Comparison of ENCODE assay signal across 12 mouse cellular contexts in the genomic region with DNA sequence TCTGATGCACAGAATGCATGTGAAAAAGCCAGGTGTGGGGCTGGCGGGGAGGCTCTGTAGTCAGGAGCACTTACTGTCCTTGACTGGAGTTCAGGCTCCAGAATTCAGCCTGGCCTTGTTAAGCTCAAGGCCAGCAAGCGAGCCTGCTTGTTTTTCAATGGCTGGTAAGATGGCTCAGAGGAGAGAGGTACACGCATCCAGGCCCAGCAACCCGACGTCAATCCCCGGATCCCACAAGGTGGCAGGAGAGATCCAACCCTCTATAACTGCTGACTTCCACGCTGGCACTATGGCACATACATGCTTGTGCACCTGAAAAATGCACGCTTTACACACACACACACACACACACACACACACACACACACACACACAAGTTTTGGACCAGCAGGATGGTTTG. TPM values are rescaled to one million over a fixed set of nuclear protein-coding genes. Genes with fewer than 3 reads are reported as not detected.
A peak's percentile ranks its signal among the peaks of the same experiment; 100 is the strongest.
DNase-seq lines count a peak whose midpoint lies in the region; ATAC-seq lines count a peak whose summit lies in the region.
"Had no signal": no experiment of that assay in that cellular context is flagged by ENCODE, and none has a peak within 500 bp of the region (broad histone marks: within the 10 kb centered on the region; RNA-seq: fewer than 3 reads in every experiment).

No protein-coding gene starts in this region.

- no peak overlapping the region for H3K27ac ChIP-seq in midbrain, embryonic 14.5 days (replicated peaks; ENCODE audit: low read depth, low read length)
- H3K27ac ChIP-seq in midbrain, embryonic 10.5 days (replicated peaks) = no peak overlapping the region
- no peak overlapping the region for H3K27ac ChIP-seq in intestine, embryonic 16.5 days (ENCODE audit: low read length)
- H3K27ac ChIP-seq in hindbrain, embryonic 14.5 days = no peak overlapping the region

- H3K9me3 ChIP-seq in midbrain, embryonic 14.5 days (ENCODE audit: control insufficient read depth, low read length) = no peaks in the 10 kb centered on the region
- H3K9me3 ChIP-seq in midbrain, embryonic 10.5 days (replicated peaks) = no peaks in the 10 kb centered on the region
- H3K9me3 ChIP-seq in intestine, embryonic 16.5 days (ENCODE audit: control insufficient read depth, low read length) = no peaks in the 10 kb centered on the region
- no peaks in the 10 kb centered on the region for H3K9me3 ChIP-seq in hindbrain, embryonic 14.5 days (ENCODE audit: control insufficient read depth, low read length)

- H3K4me2 ChIP-seq in midbrain, embryonic 14.5 days (ENCODE audit: low read length) = no peak overlapping the region
- no peak overlapping the region for H3K4me2 ChIP-seq in intestine, embryonic 16.5 days (ENCODE audit: low read depth, low read length)
- no peak overlapping the region for H3K4me2 ChIP-seq in hindbrain, embryonic 14.5 days (replicated peaks)

- DNase-seq in frontal cortex, postnatal 10 days (ENCODE audit: low spot score in 2 of 2) = no peak
- DNase-seq in midbrain, embryonic 14.5 days = peak; percentile 36
- DNase-seq in midbrain, embryonic 10.5 days (ENCODE audit: low spot score) = no peak
- DNase-seq in adrenal gland, adult 8-10 months = peak; percentile 30
- DNase-seq in spleen, adult 18-20 months = no peak
- no peak for DNase-seq in hindbrain, embryonic 14.5 days (ENCODE audit: low spot score)
- DNase-seq: kidney, adult 9 months; lung, postnatal 4 days had no signal

- H3K4me1 ChIP-seq in midbrain, embryonic 14.5 days (ENCODE audit: control insufficient read depth, insufficient read depth, low read length) = no peaks in the 10 kb centered on the region
- no peaks in the 10 kb centered on the region for H3K4me1 ChIP-seq in midbrain, embryonic 10.5 days
- no peaks in the 10 kb centered on the region for H3K4me1 ChIP-seq in intestine, embryonic 16.5 days (ENCODE audit: control insufficient read depth, insufficient read depth, low read length)
- no peaks in the 10 kb centered on the region for H3K4me1 ChIP-seq in hindbrain, embryonic 14.5 days (replicated peaks; ENCODE audit: control insufficient read depth, insufficient read depth, low read length)

- peak; percentile 38; the same call in 1 of the 2 replicates for ATAC-seq in frontal cortex, adult (ENCODE audit: low TSS enrichment)
- no peak for ATAC-seq in midbrain, embryonic 14.5 days (ENCODE audit: low FRiP score, low TSS enrichment)
- peak; percentile 40; the same call in 1 of the 2 replicates for ATAC-seq in intestine, embryonic 16.5 days
- ATAC-seq in hindbrain, embryonic 14.5 days (ENCODE audit: low FRiP score) = no peak
- ATAC-seq: Patski had no signal

- 49% methylated on average over 8 of the region's 8 CpGs for WGBS in midbrain, embryonic 14.5 days
- WGBS in midbrain, embryonic 10.5 days = 51% methylated on average over 8 of the region's 8 CpGs
- WGBS in intestine, embryonic 16.5 days = 54% methylated on average over 8 of the region's 8 CpGs
- 50% methylated on average over 8 of the region's 8 CpGs for whole genome bisulfite sequencing in hindbrain, embryonic 14.5 days

- H3K27me3 ChIP-seq in midbrain, embryonic 14.5 days (ENCODE audit: control insufficient read depth, insufficient read depth, low read length) = no peaks in the 10 kb centered on the region
- no peaks in the 10 kb centered on the region for H3K27me3 ChIP-seq in midbrain, embryonic 10.5 days (ENCODE audit: low read depth, poor library complexity, severe bottlenecking)
- H3K27me3 ChIP-seq in intestine, embryonic 16.5 days (replicated peaks; ENCODE audit: control insufficient read depth, insufficient read depth, low read length) = no peaks in the 10 kb centered on the region
- no peaks in the 10 kb centered on the region for H3K27me3 ChIP-seq in hindbrain, embryonic 14.5 days (ENCODE audit: control insufficient read depth, insufficient read depth, low read length)
- H3K27me3 ChIP-seq: Patski had no signal

- no peaks in the 10 kb centered on the region for H3K36me3 ChIP-seq in midbrain, embryonic 14.5 days (ENCODE audit: control insufficient read depth, insufficient read depth, low read length)
- H3K36me3 ChIP-seq in midbrain, embryonic 10.5 days = no peaks in the 10 kb centered on the region
- no peaks in the 10 kb centered on the region for H3K36me3 ChIP-seq in intestine, embryonic 16.5 days (ENCODE audit: control insufficient read depth, insufficient read depth, low read length)
- H3K36me3 ChIP-seq in hindbrain, embryonic 14.5 days (replicated peaks; ENCODE audit: control insufficient read depth, insufficient read depth) = no peaks in the 10 kb centered on the region

- no peak overlapping the region for H3K4me3 ChIP-seq in midbrain, embryonic 14.5 days (replicated peaks; ENCODE audit: low read depth, low read length)
- H3K4me3 ChIP-seq in midbrain, embryonic 10.5 days = no peak overlapping the region
- H3K4me3 ChIP-seq in intestine, embryonic 16.5 days (ENCODE audit: low read length) = no peak overlapping the region
- H3K4me3 ChIP-seq in hindbrain, embryonic 14.5 days (replicated peaks; ENCODE audit: low read length) = no peak overlapping the region

- H3K9ac ChIP-seq in midbrain, embryonic 14.5 days (replicated peaks; ENCODE audit: low read length) = no peak overlapping the region
- H3K9ac ChIP-seq in intestine, embryonic 16.5 days (ENCODE audit: low read depth, low read length) = no peak overlapping the region
- no peak overlapping the region for H3K9ac ChIP-seq in hindbrain, embryonic 14.5 days

RNA-seq across cellular contexts. Expression of gene Fam81a, which starts 39.3 kb away (rescaled TPM):
- 5.6 and 5.9 TPM in 2 replicates for polyA plus RNA-seq in midbrain, embryonic 14.5 days (2014; fragmentation: Nextera tagmentation; extraction: Ambion mirVana)
- 6.1 and 8.5 TPM in 2 replicates for polyA plus RNA-seq in midbrain, embryonic 10.5 days (2016; fragmentation: Nextera tagmentation; extraction: Ambion mirVana)
- 1 to 10 TPM; 2.1 to 2.9 (median 2.5) TPM for total RNA-seq in adrenal gland, adult 8-10 months (2022)
- polyA plus RNA-seq in intestine, embryonic 16.5 days (2015; fragmentation: Nextera tagmentation; extraction: Ambion mirVana) = 4.8 and 5.3 TPM in 2 replicates
- polyA plus RNA-seq in hindbrain, embryonic 14.5 days (2014; fragmentation: Nextera tagmentation; extraction: Ambion mirVana) = 12.9 TPM in 2 replicates
- total RNA-seq: hematopoietic stem cell, adult 5-6 weeks had no signal

Comparison
In these comparisons a context has a peak if more than half of its experiments do, and no peak if none do; other contexts are left out.
1. DNase-seq: peak in midbrain, embryonic 14.5 days (single experiment) and adrenal gland, adult 8-10 months (single experiment); none in frontal cortex, postnatal 10 days (0 of 2), midbrain, embryonic 10.5 days (single experiment), spleen, adult 18-20 months (0 of 2) and hindbrain, embryonic 14.5 days (single experiment).
2. ATAC-seq: peak in frontal cortex, adult (single experiment) and intestine, embryonic 16.5 days (single experiment); none in midbrain, embryonic 14.5 days (single experiment) and hindbrain, embryonic 14.5 days (single experiment).